Mouse (Mus musculus) gastrocnemius, postnatal 10 days (tissue): ENCODE measurements around the gene Tmem158. TPM values are rescaled to one million over a fixed set of nuclear protein-coding genes. Genes with fewer than 3 reads are reported as not detected.

Source experiments
- DNase-seq: peaks from one replicate; pipeline ENCODE4 v3.0.0; 2021; ENCODE audit warnings: mixed read lengths
- long read RNA-seq, 2 experiments: library from polyadenylated mRNA; stranded (forward); transcript quantifications; one replicate each; pipeline ENCODE4 v2.0.0; 2021
- total RNA-seq, 2 experiments: library from RNA; stranded (reverse); gene quantifications; 2 replicates each; pipeline ENCODE4 v1.2.3; 2021

Gene Tmem158
- total RNA-seq: 1 to 10 TPM; 6.9 to 8.2 TPM
- long read RNA-seq, experiment 1, transcript Tmem158-201 (1 exons, 1,712 nt): major isoform, 12 of 12 reads
- long read RNA-seq, experiment 1, partial matches to known transcripts: 0 of 12 reads
- long read RNA-seq, experiment 1, other reads (novel, unspliced or antisense): 0 of 12 reads
- long read RNA-seq, experiment 2, transcript Tmem158-201 (1 exons, 1,712 nt): major isoform, 10 of 10 reads
- long read RNA-seq, experiment 2, partial matches to known transcripts: 0 of 10 reads
- long read RNA-seq, experiment 2, other reads (novel, unspliced or antisense): 0 of 10 reads

- peak; percentile 70 for DNase-seq
Observed at GRCm38 (mm10) chr9:123260611-123261021, at the start of gene Tmem158. TSS of gene Tmem158 (minus strand) at chr9:123260764.

- DNase-seq: no peak
Observed at GRCm38 (mm10) chr9:123309685-123310365, 49.3 kb upstream of the Tmem158 start.

GRCm38 (mm10) chr9:123309073-123309472 lies 48.5 kb upstream of the Tmem158 start:
- DNase-seq: no peak

GRCm38 (mm10) chr9:123304917-123305316 lies 44.4 kb upstream of the Tmem158 start:
- no peak for DNase-seq

GRCm38 (mm10) chr9:123303952-123304351 lies 43.4 kb upstream of the Tmem158 start:
- no peak for DNase-seq

GRCm38 (mm10) chr9:123302759-123303313 lies 42.3 kb upstream of the Tmem158 start:
- no peak for DNase-seq

GRCm38 (mm10) chr9:123297862-123298261 lies 37.3 kb upstream of the Tmem158 start:
- no peak for DNase-seq

GRCm38 (mm10) chr9:123296229-123296628 lies 35.7 kb upstream of the Tmem158 start:
- DNase-seq: no peak

GRCm38 (mm10) chr9:123294581-123294980 lies 34.0 kb upstream of the Tmem158 start:
- DNase-seq: no peak

GRCm38 (mm10) chr9:123288378-123288777 lies 27.8 kb upstream of the Tmem158 start:
- DNase-seq: no peak

- DNase-seq: no peak
Observed at GRCm38 (mm10) chr9:123285623-123286022, 25.1 kb upstream of the Tmem158 start.

GRCm38 (mm10) chr9:123280775-123281174 lies 20.2 kb upstream of the Tmem158 start:
- no peak for DNase-seq

- DNase-seq: no peak
Observed at GRCm38 (mm10) chr9:123278003-123278402, 17.4 kb upstream of the Tmem158 start.

GRCm38 (mm10) chr9:123275373-123275772 lies 14.8 kb upstream of the Tmem158 start:
- DNase-seq: no peak

- DNase-seq: no peak
Observed at GRCm38 (mm10) chr9:123274674-123275073, 14.1 kb upstream of the Tmem158 start.

GRCm38 (mm10) chr9:123273876-123274275 lies 13.3 kb upstream of the Tmem158 start:
- DNase-seq: no peak

GRCm38 (mm10) chr9:123271552-123271951 lies 11.0 kb upstream of the Tmem158 start:
- DNase-seq: no peak

GRCm38 (mm10) chr9:123269906-123270558 lies 9.5 kb upstream of the Tmem158 start:
- DNase-seq: no peak

- peak; percentile 55 for DNase-seq
Observed at GRCm38 (mm10) chr9:123259896-123260610, 511 bp downstream of the Tmem158 start.

- peak; percentile 82 for DNase-seq
Observed at GRCm38 (mm10) chr9:123259461-123259895, 1.1 kb downstream of the Tmem158 start.

- DNase-seq: no peak
Observed at GRCm38 (mm10) chr9:123258796-123259195, 1.8 kb downstream of the Tmem158 start.

GRCm38 (mm10) chr9:123255736-123256135 lies 4.8 kb downstream of the Tmem158 start:
- no peak for DNase-seq
